Mouse (Mus musculus): ENCODE data around the gene Fcgrt.

GRCm38 (mm10) chr7:45134544-45135026 lies 30.9 kb upstream of the Fcgrt start:
- TF ChIP-seq POLR2A (IDR thresholded peaks at IDR 0.05; ENCODE audit: low read depth, low read length) (no peak), CTCF (conservative IDR thresholded peaks at IDR 0.05; ENCODE audit: insufficient read depth, insufficient read length, low read depth, low read length) (no peak)

All from kidney, adult 2 months (tissue).